Mouse (Mus musculus): Measurements from ENCODE around the gene Foxs1. TPM values are rescaled to one million over a fixed set of nuclear protein-coding genes. Genes with fewer than 3 reads are reported as not detected.
A peak's percentile ranks its signal among the peaks of the same experiment; 100 is the strongest.

The Foxs1 gene
- polyA plus RNA-seq, 1 experiment from 2014 or later: 8.3 TPM

DNA sequence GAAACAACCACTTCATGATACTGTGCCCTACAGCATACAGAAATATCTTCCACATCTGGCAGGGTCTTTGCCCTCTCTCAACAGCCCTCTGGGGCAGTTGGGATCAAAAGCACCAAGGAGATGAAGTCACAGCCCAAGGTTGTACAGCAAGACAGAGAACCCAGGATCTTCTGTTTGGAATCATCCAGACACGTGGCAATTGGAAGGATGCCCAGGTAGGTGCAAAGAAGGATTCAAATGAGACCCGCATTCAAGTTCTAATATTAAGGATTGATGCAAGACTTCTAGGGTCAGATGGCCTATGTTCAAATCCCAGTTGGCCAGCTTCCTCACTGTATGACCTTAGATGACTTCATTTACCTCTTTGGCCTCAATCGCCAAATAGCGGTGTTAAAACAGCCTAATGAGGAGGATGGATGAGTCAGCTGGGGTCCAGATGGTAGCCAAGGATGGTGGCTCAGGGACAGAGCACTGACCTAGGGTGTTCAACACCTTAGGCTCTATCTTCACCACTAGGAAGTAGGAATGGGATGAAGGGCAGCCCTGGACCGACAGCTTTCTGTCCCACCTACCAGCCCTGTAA is 15.5 kb upstream of the Foxs1 start:
- Histone ChIP-seq H3K4me1 (ENCODE audit: insufficient read depth, low read length) (peaks cover 9% of the 10 kb centered on the region), H3K9ac (replicated peaks; ENCODE audit: low read length) (no peak overlapping the region), H3K27me3 (ENCODE audit: insufficient read depth, low read length) (peaks cover 57% of the 10 kb centered on the region), H3K4me3 (ENCODE audit: low read length) (no peak overlapping the region), H3K27ac (ENCODE audit: low read length) (no peak overlapping the region), H3K9me3 (ENCODE audit: low read length) (no peaks in the 10 kb centered on the region), H3K36me3 (ENCODE audit: insufficient read depth, low read length) (no peaks in the 10 kb centered on the region), H3K4me2 (replicated peaks; ENCODE audit: low read depth, low read length) (no peak overlapping the region)
- no peak for ATAC-seq (ENCODE audit: low FRiP score, low TSS enrichment)
- WGBS: 88% methylated on average over 5 of the region's 5 CpGs

DNA sequence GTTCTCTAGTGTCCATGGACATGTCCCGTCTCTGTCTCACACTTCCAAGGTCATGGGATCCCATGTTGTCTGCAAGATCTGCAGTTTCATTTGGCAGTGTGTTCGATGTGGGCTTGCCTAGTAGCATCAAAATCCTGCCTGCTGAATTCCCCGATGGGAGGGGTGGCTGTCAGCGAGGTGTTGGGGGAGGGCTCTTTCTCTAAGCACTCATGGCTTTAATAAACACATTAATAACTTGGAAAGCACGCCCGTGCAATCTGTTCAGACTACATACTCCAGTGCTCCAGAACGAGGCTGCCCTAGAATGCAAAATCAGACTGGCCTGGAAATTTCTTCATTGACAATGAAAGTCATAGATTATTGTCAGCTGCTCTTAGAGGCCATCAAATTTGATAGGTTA is 14.1 kb upstream of the Foxs1 start:
- Histone ChIP-seq H3K27ac (ENCODE audit: low read length) (no peak overlapping the region), H3K27me3 (ENCODE audit: insufficient read depth, low read length) (peaks cover 66% of the 10 kb centered on the region), H3K4me3 (ENCODE audit: low read length) (no peak overlapping the region), H3K9ac (replicated peaks; ENCODE audit: low read length) (no peak overlapping the region), H3K36me3 (ENCODE audit: insufficient read depth, low read length) (no peaks in the 10 kb centered on the region), H3K9me3 (ENCODE audit: low read length) (no peaks in the 10 kb centered on the region), H3K4me2 (replicated peaks; ENCODE audit: low read depth, low read length) (no peak overlapping the region), H3K4me1 (ENCODE audit: insufficient read depth, low read length) (peaks cover 20% of the 10 kb centered on the region)
- WGBS: 56% methylated on average over 7 of the region's 7 CpGs
- ATAC-seq (ENCODE audit: low FRiP score, low TSS enrichment): no peak

- no peaks in the 10 kb centered on the region for H3K36me3 ChIP-seq (ENCODE audit: insufficient read depth, low read length)
- no peak overlapping the region for H3K4me3 ChIP-seq (ENCODE audit: low read length)
- H3K27ac ChIP-seq (ENCODE audit: low read length): no peak overlapping the region
- H3K4me1 ChIP-seq (ENCODE audit: insufficient read depth, low read length): peaks cover 13% of the 10 kb centered on the region; the same call in 1 of the 2 replicates
- ATAC-seq (ENCODE audit: low FRiP score, low TSS enrichment): no peak
- H3K27me3 ChIP-seq (ENCODE audit: insufficient read depth, low read length): peaks cover 60% of the 10 kb centered on the region
- H3K9me3 ChIP-seq (ENCODE audit: low read length): no peaks in the 10 kb centered on the region
- H3K9ac ChIP-seq (replicated peaks; ENCODE audit: low read length): no peak overlapping the region
- H3K4me2 ChIP-seq (replicated peaks; ENCODE audit: low read depth, low read length): no peak overlapping the region
- WGBS: 50% methylated on average over 9 of the region's 9 CpGs
Measured at GRCm38 (mm10) chr2:152944013-152944412, 11.0 kb upstream of the Foxs1 start.

- Histone ChIP-seq H3K27ac (ENCODE audit: low read length) (no peak overlapping the region), H3K9me3 (ENCODE audit: low read length) (no peaks in the 10 kb centered on the region), H3K36me3 (ENCODE audit: insufficient read depth, low read length) (no peaks in the 10 kb centered on the region), H3K9ac (replicated peaks; ENCODE audit: low read length) (no peak overlapping the region), H3K4me2 (replicated peaks; ENCODE audit: low read depth, low read length) (peak overlapping the region; percentile 84), H3K4me3 (ENCODE audit: low read length) (peak overlapping the region; percentile 52), H3K4me1 (ENCODE audit: insufficient read depth, low read length) (peaks cover 13% of the 10 kb centered on the region; the same call in 1 of the 2 replicates), H3K27me3 (ENCODE audit: insufficient read depth, low read length) (peaks cover 56% of the 10 kb centered on the region)
- ATAC-seq (ENCODE audit: low FRiP score, low TSS enrichment): no peak
- WGBS: 4% methylated on average over 8 of the region's 8 CpGs
Measured at GRCm38 (mm10) chr2:152943568-152943967, 10.6 kb upstream of the Foxs1 start.

GRCm38 (mm10) chr2:152942898-152943515 is 10.0 kb upstream of the Foxs1 start:
- no peaks in the 10 kb centered on the region for H3K9me3 ChIP-seq (ENCODE audit: low read length)
- H3K4me2 ChIP-seq (replicated peaks; ENCODE audit: low read depth, low read length): peak overlapping the region; percentile 84
- ATAC-seq (ENCODE audit: low FRiP score, low TSS enrichment): peak; percentile 36; the same call in 1 of the 2 replicates
- H3K9ac ChIP-seq (replicated peaks; ENCODE audit: low read length): peak overlapping the region; percentile 55; the same call in 1 of the 2 replicates
- no peaks in the 10 kb centered on the region for H3K36me3 ChIP-seq (ENCODE audit: insufficient read depth, low read length)
- peaks cover 56% of the 10 kb centered on the region for H3K27me3 ChIP-seq (ENCODE audit: insufficient read depth, low read length)
- H3K27ac ChIP-seq (ENCODE audit: low read length): no peak overlapping the region
- 0% methylated on average over 49 of the region's 65 CpGs for WGBS
- peak overlapping the region; percentile 52 for H3K4me3 ChIP-seq (ENCODE audit: low read length)
- H3K4me1 ChIP-seq (ENCODE audit: insufficient read depth, low read length): peaks cover 13% of the 10 kb centered on the region; the same call in 1 of the 2 replicates

GRCm38 (mm10) chr2:152941776-152942175 is 8.8 kb upstream of the Foxs1 start:
- Histone ChIP-seq H3K27ac (ENCODE audit: low read length) (no peak overlapping the region), H3K4me1 (ENCODE audit: insufficient read depth, low read length) (peaks cover 13% of the 10 kb centered on the region; the same call in 1 of the 2 replicates), H3K27me3 (ENCODE audit: insufficient read depth, low read length) (peaks cover 56% of the 10 kb centered on the region), H3K4me3 (ENCODE audit: low read length) (no peak overlapping the region), H3K4me2 (replicated peaks; ENCODE audit: low read depth, low read length) (no peak overlapping the region), H3K36me3 (ENCODE audit: insufficient read depth, low read length) (no peaks in the 10 kb centered on the region), H3K9me3 (ENCODE audit: low read length) (no peaks in the 10 kb centered on the region), H3K9ac (replicated peaks; ENCODE audit: low read length) (no peak overlapping the region)
- WGBS: 45% methylated on average over 7 of the region's 7 CpGs
- no peak for ATAC-seq (ENCODE audit: low FRiP score, low TSS enrichment)

- no peak for ATAC-seq (ENCODE audit: low FRiP score, low TSS enrichment)
- Histone ChIP-seq H3K36me3 (ENCODE audit: insufficient read depth, low read length) (no peaks in the 10 kb centered on the region), H3K4me3 (ENCODE audit: low read length) (no peak overlapping the region), H3K27me3 (ENCODE audit: insufficient read depth, low read length) (peaks cover 57% of the 10 kb centered on the region), H3K9ac (replicated peaks; ENCODE audit: low read length) (no peak overlapping the region), H3K4me2 (replicated peaks; ENCODE audit: low read depth, low read length) (no peak overlapping the region), H3K4me1 (ENCODE audit: insufficient read depth, low read length) (peaks cover 13% of the 10 kb centered on the region; the same call in 1 of the 2 replicates), H3K27ac (ENCODE audit: low read length) (no peak overlapping the region), H3K9me3 (ENCODE audit: low read length) (no peaks in the 10 kb centered on the region)
- WGBS: 79% methylated on average over 6 of the region's 6 CpGs
Measured at GRCm38 (mm10) chr2:152941106-152941505, 8.1 kb upstream of the Foxs1 start.

DNA sequence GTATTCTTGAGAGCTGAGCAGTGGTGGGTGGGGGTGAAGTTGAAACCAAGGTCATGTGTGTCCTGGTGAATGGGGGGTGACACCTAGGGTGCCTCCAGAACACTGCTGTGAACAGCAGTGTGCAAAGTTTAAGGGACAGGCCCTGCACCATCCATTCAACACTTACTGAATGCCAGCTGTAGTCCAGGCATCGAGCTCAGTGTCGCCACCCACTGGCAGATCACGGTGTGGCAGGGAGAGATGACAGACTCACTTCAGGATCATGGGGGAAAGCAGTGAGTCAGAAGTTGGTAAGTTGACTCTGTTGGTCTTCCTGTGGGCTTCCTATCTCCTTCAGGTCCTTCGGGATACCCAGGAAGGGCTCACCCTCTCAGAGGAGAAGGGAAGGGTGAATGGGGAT is 6.8 kb upstream of the Foxs1 start:
- Histone ChIP-seq H3K4me3 (ENCODE audit: low read length) (no peak overlapping the region), H3K4me1 (ENCODE audit: insufficient read depth, low read length) (peaks cover 13% of the 10 kb centered on the region; the same call in 1 of the 2 replicates), H3K27ac (ENCODE audit: low read length) (no peak overlapping the region), H3K4me2 (replicated peaks; ENCODE audit: low read depth, low read length) (no peak overlapping the region), H3K9me3 (ENCODE audit: low read length) (no peaks in the 10 kb centered on the region), H3K9ac (replicated peaks; ENCODE audit: low read length) (no peak overlapping the region), H3K27me3 (ENCODE audit: insufficient read depth, low read length) (peaks cover 46% of the 10 kb centered on the region), H3K36me3 (ENCODE audit: insufficient read depth, low read length) (no peaks in the 10 kb centered on the region)
- ATAC-seq (ENCODE audit: low FRiP score, low TSS enrichment): no peak
- WGBS: 11% methylated on average over 4 of the region's 4 CpGs

DNA sequence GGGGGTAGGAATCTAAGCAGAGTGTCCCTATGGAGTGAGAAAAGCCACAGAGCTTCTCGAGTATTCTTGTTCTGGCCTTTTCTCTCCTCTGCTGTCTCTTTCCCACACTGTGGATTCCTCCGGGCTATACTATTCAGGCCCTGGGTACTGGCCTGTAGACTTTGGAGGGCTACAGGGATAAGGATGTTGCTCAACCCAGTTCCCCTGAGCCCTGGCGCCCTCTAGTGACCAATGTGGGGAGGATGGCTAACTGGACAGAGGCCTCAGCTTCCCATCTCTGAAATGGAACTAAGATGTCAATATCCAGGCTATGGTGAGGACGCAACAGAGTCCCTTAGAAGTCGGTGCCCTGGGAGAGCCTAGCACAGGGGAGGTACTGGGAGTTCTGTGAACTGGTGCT is 606 bp upstream of the Foxs1 start:
- Histone ChIP-seq H3K4me1 (ENCODE audit: insufficient read depth, low read length) (peaks cover 27% of the 10 kb centered on the region), H3K27ac (ENCODE audit: low read length) (peak overlapping the region; percentile 56)
- ATAC-seq (ENCODE audit: low FRiP score, low TSS enrichment): peak; percentile 64; the same call in 1 of the 2 replicates

More for the DNA sequence above, 606 bp upstream of the Foxs1 start:
- no peaks in the 10 kb centered on the region for H3K36me3 ChIP-seq (ENCODE audit: insufficient read depth, low read length)
- H3K4me2 ChIP-seq (replicated peaks; ENCODE audit: low read depth, low read length): no peak overlapping the region
- H3K9me3 ChIP-seq (ENCODE audit: low read length): no peaks in the 10 kb centered on the region
- no peak overlapping the region; the same call in 1 of the 2 replicates for H3K9ac ChIP-seq (replicated peaks; ENCODE audit: low read length)
- H3K27me3 ChIP-seq (ENCODE audit: insufficient read depth, low read length): 0 out of 2 replicates have a peak, but pooled peaks cover 3% of the 10 kb centered on the region
- H3K4me3 ChIP-seq (ENCODE audit: low read length): no peak overlapping the region
- WGBS: 39% methylated on average over 5 of the region's 5 CpGs
